Mouse (Mus musculus) heart, adult 18-20 months (tissue): ENCODE measurements around the gene Mapk8ip1. TPM values are rescaled to one million over a fixed set of nuclear protein-coding genes. Genes with fewer than 3 reads are reported as not detected.

ENCODE experiments used
- DNase-seq, 2 experiments: peaks; one replicate each; pipeline ENCODE4 v3.0.0; 2021 to 2022; ENCODE audit warnings: mixed read lengths in 1 of 2
- long read RNA-seq, 2 experiments: library from polyadenylated mRNA; stranded (forward); transcript quantifications; one replicate each; pipeline ENCODE4 v2.0.0; 2021
- total RNA-seq, 2 experiments: library from RNA; stranded (reverse); gene quantifications; 2 replicates each; pipeline ENCODE4 v1.2.3; 2021

The Mapk8ip1 gene
- total RNA-seq = 1 to 10 TPM; 3.2 to 3.7 TPM
- long read RNA-seq, experiment 1 = 0 reads
- long read RNA-seq, experiment 2 = 0 reads

DNA sequence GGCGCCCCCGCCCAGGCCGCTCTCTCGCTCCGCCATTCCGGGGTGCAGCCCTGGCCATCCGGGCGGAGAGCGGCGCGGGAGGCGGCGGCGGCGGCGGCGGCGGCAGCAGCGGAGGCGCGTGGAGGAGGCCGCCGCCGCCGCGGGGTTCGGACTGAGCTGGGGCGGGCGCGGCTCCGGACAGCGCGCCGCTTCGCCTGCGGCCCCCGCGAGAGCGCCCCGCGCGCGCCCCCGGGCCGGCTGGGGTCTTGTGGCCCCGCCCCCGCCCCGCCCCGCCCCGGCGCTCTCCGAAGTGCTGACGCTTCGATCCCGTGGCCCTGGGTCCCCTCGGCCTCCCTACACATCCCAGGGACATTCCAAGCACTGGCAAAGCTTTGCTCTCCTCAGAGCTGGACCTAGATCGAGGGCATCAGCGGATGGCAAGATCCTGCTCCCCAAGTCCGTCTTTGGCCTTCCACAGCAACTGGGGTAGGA, at the start of gene Mapk8ip1:
TSS of gene Mapk8ip1 (minus strand) at position 173 of the 471 bp plus-strand sequence.
- DNase-seq = no peak

DNA sequence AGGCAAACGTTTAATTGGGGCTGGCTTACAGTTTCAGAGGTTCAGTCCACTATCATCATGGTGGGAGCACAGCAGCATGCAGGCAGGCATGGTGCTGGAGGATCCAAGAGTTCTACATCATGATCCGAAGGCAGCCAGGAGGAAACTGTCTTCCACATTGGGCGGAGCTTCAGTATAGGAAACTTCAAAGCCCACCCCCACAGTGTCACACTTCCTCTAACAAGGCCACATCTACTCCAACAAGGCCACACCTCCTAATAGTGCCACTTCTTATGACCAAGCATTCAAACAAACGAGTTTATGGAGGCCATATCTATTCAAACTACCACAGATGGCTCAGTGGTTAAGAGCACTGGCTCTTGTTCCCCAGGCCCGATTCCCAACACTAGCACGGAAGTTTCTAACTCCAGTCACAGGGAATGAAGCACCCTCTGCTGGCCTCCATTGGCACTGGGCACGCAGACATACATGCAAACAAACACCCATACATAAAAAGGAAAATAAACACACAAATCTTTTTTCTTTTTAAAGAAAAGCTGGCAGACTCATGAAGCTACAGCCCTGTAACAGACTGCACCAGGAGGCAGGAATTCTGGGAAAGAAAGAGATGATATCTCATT, 46.2 kb upstream of the Mapk8ip1 start:
- no peak for DNase-seq

DNA sequence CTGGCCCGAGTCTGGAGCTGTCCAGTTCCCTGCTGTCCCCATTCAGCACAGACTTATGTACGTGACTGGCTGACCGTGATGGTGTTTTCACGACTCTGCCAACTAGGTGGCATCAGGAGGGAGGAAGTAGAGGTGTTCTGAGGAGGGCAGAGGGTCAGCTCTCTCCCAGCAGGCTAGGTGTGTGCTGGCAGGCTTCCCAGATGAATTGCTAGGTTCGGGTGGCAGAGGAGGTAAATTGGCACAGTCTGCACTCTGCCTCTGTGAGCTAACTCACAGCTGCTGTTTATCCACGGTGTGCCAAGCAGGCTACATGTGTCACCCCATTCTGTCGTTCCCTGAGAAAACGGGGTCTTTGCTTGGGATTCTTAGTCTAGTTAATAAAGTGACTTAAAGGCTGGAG, 45.6 kb upstream of the Mapk8ip1 start:
- DNase-seq = no peak

DNA sequence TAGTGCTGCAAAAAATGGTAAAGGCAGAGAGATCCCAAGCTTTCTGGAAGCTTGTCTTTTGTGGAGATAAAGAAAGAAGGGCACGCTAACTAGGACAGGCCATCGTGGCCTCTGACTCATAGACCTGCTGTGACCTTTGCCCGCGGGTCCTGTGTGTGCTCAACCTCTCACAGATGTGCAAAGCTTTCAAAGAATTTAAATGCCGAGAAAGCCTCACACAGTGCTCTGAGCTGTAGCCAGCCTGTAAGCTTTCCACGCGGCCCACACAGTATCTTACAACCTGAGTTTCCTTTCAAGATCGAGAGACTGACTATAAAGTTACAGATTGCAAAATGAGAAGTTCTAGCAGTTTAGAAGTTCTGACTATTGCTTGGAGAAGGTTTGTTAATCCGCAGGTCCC, 44.8 kb upstream of the Mapk8ip1 start:
- DNase-seq = no peak

DNA sequence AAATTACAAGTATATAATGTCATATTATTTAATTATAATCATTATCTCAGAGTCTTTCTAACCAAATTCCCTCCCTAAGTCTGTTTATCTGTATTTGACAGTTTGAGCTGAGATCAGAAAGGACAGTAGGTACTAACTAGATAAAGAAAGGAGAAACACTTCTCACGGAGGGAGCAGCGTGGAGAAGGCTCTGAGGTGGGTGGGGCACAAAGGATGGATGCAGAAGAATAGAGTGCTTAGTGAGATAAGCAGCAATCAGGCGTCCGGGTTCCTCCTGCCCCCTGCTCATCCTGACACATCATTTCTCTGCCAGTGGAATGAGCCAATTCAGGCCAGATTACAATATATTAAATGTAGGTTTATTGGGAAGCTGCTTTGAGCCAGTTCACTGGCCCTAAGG, 43.3 kb upstream of the Mapk8ip1 start:
- DNase-seq = no peak

DNA sequence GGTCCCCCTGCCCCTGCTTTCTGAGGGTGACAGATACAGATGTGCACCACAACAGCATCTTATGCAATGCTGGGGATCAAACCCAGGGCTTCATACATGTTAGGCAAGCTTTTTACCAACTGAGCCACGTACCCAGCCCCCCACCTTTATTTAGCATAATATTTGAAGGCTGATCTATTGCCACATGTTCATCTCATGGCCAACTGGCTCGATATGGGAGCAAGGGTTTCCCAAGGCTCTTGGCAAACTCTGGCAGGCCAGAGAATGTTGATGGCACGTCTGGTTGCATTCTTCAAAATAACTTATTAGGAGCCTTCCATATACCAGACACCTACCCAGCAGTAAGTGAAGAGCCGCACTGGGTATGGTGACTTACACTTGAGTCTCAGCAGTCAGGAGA, 42.2 kb upstream of the Mapk8ip1 start:
- DNase-seq = no peak

DNA sequence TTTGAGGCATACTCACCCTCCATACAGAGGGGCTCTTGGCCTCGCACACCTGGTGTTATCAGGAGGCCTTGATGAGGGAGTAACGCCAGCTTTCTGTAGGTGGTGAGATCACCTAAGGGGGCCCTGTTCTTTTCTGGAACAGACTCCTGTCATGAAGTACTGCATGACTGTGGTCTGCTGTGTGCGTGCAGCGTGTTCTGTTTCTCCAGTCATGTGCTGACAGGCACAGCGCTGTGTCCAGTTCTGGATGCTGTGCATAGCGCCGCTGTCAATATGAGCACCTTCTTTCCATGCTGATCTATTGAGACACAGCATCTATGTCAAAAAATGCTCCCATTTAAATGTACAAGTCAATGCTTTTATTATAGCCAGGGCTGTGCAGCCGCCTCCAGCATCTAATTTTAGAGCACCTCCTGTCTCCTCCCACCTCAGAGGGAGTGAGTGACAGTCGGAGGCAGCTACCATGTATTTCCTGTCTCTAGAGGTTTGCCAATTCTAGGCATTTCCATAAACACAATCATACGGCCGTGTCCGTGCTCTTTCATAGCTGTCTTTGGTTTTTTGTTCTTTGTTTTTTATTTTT, 41.4 kb upstream of the Mapk8ip1 start:
- no peak for DNase-seq

DNA sequence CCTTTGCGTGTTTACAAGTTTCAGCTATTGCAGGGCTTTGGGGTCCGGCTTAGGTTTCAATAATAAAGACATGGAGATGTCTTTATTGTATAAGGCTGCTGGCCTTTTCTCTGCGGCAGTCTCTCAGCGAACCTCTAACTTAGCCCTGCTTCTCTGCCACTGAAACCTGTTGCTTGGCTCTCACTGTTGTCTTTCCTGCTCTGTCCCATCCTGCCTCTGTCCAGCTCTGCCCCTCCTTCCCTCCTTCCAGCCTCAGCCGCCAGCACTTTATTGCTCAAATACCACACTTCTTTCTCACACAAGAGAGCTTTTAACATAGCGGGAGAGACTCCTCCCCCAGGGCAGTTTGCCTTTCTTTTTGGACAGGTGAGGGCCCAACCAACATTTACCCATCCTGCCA, 39.4 kb upstream of the Mapk8ip1 start:
- DNase-seq = no peak

DNA sequence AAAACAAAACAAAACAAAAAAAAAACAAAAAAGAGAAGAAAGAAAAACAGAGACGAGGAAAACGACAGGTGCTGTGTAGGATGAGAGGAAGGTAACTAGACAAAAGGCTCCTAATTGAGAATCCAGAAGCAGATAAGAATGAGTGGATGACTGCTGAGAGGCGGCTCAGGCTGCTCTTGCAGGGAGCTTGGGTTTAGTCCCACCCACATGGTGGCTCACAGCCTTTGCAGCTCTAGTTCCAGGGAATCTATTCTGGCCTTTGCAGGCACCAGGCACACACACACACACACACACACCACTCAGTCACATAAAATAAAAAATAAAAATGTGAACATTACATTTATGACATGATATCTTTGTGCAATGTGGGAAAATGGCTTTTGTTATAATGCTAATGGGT, 37.5 kb upstream of the Mapk8ip1 start:
- DNase-seq = no peak

DNA sequence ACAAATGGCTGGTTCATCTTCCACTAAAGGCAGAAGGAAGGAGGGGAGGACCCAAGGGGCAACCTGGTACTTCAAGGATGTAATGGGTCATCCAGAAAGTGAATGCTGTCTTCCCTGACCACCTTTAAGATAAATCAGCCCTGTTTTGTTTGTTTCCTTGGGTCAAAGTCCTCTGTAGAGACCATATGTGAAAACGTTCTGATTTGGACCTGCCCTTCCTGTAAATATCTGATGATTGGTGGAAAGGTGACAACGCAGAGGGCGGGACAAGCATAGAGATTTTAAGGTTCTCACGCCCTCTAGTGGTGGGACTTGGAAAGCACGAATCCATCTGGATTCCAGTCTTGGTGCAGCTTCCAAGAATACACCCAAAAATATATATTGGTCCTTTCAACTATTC, 36.8 kb upstream of the Mapk8ip1 start:
- DNase-seq = peak; percentile 83 to 92

DNA sequence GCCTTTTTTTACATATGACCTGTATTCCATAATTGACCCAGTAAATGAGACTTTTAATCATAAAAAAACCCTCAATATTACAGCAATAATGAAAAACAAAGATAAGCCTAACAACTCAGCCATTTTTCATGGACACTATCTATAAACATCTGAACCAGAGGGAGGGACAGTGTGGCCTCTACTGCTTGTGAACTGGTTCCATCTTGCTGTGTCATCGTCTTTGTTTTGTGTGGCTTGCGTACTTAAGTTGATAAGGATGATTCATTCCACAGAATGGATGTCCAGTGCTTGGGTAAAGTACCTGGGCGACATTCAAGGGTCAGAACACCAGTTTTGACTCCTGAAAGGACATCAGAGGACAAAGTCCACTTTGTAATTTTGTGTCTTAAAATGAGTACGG, 36.3 kb upstream of the Mapk8ip1 start:
- no peak for DNase-seq

DNA sequence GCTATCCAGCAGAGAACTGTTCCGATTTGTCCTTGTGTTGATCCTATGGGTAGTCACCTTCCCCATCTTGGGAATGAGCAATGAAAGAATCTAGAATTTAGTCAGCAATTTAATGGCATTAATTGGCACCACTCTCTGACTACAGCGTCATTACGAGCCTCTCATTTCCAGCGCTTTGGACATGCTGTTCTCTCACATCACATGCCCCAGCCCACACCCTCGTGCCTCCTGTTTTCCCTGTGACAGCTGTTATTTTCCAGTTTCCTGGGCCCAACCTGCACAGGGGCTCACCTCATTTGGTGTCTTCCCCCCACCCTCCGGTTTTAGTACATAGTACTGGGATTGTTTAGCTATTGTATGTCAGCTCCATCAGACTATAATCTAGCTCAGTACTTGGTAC, 34.0 kb upstream of the Mapk8ip1 start:
- DNase-seq = peak in 1 of 2 experiments; percentile 20

DNA sequence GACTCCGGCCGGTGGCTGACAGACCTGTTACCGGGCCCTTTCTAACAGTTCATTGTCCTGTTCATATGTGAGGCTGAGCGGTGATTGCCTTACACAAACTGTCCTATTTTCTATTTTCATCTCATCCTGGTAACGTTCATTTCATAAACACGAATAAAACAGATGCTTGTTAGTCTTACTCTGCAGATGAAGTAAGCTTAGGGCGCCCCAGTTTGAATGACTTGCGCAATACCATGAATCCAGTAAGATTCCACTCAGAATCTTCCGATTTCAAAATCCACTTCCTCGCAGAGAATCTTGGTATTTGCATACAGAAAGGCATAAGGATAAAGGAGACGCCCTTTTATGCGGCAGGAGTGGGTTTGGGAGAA, 33.3 kb upstream of the Mapk8ip1 start:
- no peak for DNase-seq

DNA sequence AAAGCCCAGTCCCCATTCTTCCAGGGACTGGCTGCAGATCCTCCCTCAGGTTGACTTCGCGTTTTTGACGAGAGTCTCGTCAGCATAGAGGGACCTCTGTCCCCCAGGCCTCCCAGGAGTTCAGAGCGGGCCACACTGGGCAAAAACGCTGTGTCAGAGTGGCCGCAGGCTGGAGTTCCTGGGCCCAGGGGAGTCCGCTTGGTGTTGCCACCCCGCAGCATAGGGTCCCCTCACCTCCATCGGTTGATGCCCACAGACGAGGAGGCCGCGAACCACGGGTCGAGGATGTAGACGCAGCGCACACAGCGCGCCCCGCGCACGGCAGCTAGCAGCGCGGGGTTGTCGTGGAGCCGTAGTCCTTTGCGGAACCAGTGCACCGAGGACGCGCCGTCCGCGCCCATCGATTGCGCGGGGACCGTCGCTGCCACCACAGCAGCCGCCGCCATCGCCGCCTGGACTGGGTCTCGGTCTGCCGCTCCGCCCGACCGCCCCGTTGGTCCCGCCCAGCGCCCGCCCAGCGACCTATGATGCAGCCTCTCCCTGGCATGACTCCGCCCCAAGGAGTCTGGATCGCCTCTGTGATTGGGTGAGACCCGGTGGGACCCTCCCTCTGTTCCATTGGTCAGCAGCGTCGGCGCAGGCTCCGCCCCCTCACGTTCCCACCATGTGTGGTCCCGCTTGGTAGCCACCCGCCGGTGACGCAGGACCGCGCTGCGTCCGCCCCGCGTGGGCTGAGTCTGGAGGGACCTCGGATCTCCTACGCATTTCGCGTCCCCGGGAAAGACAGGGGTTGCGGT, 32.7 kb upstream of the Mapk8ip1 start, which contains the start of gene Cry2:
TSS of gene Cry2 (minus strand) at position 466 of the 797 bp plus-strand sequence.
- peak; percentile 98 to 99 for DNase-seq

DNA sequence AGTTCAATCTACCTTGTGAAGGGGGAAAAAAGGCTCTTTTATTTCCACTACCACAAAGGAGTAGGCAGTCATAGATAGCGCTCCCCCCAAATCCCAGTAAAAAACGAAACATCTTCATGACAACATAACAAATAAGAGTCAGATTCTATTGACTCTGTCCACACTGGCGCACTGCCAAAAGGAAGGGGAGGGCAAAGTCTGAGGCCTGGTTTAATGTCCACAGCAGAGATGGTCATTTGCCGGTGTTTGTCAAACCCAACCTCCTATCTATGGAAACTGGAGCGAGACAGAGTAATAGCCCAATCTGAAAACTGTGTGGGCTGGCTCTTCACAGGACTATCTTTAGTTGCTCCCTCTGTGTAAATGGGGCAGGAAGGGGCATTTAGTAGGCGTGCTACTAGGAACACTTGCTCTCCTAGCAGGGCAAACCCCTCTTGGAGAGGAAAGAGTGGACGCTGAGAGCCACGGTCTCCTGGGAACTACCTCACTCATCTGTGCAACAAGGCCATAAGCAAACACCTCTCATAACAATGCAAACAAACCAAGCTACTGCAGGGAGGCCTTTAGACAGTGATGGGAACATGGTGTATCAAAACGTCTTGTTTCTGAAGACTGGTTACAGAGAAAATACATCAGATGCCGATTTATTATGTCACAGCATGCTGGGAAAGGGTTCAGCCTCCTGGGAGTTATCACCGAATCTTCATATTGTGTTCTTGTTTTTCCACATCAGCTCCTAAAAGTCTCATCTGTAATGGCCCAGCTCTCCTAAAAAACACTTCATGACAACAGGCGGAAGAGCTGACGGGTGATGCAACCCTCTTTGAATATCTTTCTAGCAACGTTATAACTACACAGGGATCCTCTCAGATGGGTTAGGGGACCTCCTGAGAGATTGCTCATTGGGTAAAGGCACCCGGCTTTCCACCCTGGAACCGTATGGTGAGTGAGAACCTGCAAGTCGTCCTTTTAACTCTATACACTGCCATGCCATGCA, 31.5 kb upstream of the Mapk8ip1 start:
- DNase-seq = peak; percentile 71 to 80

DNA sequence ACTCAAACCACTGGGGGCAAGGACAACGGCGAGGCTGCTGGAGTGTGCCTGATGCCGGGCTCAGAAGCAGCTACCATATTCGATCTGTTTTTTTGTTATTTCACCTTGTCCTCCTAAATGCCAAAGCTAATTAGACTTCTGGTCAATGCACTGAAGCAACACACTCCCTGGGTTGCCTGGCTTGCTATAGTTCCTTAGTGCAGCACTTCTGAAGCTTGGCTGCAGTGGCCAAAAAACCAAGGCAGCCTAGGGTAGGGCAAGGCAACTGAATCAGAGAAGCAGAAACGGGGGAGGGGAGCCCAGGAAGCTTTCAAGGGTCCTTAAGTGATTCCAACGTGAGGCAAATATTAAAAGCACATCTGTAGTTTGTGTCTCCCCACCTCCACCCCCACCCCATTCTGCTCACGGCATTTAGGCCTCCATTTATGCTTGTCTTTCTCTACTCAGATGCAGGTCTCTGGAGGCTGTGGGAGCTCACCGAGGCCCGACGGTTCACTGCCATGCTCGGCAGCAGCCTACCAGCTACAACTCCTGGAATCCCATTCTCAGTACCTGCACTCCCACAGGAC, 30.6 kb upstream of the Mapk8ip1 start:
- peak in 1 of 2 experiments; percentile 27 for DNase-seq

DNA sequence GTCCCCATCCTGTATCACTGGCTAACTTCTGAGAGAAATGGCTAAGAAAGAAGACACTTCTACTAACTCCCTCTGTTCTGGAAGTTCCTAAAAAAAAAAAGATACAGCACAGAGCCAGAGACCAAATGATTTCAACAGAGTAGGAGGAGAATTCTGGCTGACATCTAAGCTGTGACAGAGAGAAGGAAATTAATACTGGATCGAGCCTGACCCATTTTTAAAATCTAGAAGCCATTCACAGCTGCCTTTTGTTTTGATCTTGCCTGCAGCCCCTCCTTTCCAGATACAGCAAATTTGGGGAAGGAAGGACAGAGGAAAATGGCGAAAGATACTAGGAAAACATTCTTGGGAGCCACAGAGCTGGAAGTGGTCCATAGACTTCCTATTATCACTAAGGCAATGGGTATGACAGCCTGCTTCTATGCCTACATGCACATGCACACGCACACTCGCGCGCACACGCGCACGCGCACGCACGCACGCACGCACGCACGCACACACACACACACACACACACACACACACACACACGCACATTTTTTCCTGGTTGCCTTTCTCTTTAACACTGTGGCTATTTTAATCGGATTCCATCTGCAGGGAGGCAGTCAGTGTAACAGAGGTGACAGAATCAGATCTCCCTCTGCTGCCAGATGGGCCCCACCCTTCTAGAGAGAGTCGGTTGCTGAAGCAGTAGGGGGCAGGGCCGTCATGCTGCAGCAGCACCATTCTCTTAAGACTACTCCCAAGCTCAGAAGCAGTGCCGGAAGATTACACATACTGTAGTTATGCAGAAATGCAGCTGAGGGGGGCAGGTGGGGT, 29.9 kb upstream of the Mapk8ip1 start:
- peak; percentile 76 to 82 for DNase-seq

DNA sequence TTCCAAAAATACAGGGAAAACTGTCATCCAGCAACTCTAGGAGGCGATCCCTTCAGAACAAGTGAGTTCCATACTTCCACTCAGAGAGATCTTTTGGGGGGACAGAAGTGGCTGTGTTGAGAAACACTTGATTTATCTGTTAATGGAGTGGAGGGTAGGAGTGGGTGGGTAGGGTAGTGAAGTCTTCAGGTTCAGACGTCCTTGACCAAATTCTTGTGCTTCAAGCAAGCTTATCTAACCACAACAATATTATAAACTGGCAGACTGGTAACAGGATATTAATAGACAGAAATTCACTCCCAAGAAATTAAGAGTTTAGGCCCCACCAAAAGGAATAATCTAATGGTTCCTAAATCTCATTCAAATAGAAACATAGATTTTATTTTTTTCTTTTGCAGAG, 29.0 kb upstream of the Mapk8ip1 start:
- DNase-seq = no peak

DNA sequence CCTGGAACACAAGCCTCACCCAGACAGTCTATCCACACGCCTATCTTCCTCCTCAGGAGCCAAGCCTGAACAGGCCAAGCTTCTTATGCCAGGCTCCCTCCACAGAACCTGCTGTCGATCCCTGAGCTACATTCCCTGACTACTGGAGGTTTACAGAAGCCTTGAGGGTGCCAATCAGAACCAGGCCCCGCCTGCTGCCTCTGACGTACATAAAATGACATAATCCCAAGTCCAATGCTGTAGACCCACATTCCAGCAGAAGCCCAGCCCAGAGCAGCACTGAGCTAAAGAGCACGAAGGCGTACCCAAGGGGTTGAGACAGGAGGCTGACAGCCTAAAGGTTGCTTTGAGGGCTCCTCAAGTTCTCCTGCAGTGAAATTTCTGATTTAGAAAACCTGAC, 26.8 kb upstream of the Mapk8ip1 start:
- DNase-seq = peak; percentile 86 to 90

DNA sequence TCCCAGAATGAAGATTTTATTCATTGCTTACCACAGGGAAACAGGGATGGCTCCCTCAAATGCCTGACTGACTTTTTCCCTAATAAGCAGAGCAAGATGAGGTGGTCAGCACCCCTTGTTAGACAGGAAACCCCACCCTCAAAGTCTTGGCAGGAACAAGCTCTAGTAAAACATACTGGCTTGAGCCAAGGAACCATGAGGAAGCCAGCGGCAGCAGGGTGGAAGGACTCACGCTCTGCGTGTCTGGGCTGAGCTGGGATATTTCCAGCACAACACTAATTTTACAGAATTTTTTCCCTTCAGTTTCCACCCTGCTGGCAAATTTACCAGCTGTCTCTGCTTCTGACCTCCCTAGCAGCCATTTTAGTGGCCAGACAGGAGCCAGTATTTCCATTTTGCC, 25.4 kb upstream of the Mapk8ip1 start:
- peak; percentile 74 to 87 for DNase-seq

DNA sequence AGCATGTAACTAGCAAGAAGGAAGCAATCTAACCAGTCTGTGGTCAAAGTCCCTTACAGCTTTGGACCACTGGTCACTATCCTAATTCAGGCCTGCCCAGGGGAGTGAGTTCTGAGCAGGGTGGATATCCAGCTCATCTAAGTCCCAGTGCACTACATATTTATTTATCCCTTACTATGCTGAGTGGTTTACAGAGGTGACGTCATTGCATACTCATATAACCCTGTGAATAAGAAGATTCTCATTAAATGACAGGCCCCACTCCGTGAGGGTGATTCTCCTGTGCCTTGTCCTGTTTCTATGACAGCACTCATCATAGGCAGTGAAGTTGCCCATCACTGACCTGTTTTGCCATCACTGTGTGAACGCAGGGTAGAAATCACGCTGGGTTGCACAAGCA, 24.3 kb upstream of the Mapk8ip1 start:
- no peak for DNase-seq
